Mouse (Mus musculus) MEL (cell line): ENCODE measurements around the gene Mr1. TPM values are rescaled to one million over a fixed set of nuclear protein-coding genes. Genes with fewer than 3 reads are reported as not detected.

Experiments used
- DNase-seq: peaks from one replicate; pipeline ENCODE4 v3.0.0; 2011; ENCODE audit warnings: low read depth, low spot score
- H3K27ac ChIP-seq: 2 replicates; pipeline ENCODE4 v1.5.1; 2012; ENCODE audit warnings: low read depth, mild to moderate bottlenecking, control low read depth, low read length, moderate library complexity; ENCODE audit not compliant: control insufficient read depth
- H3K27me3 ChIP-seq, 2 experiments: fragments of 150-350 bp in 1 of 2; sonication (generic) in 1 of 2; 2 replicates each; pipeline ENCODE4 v1.6.1; 2012; ENCODE audit warnings: low read length in 2 of 2, mild to moderate bottlenecking in 2 of 2, improper control_type of control experiment in 1 of 2, moderate library complexity in 1 of 2; ENCODE audit not compliant: insufficient read depth in 2 of 2, control insufficient read depth in 1 of 2
- H3K36me3 ChIP-seq, 2 experiments: 2 replicates each; pipeline ENCODE4 v1.6.1; 2012 to 2014; ENCODE audit warnings: low read length in 2 of 2, improper control_type of control experiment in 1 of 2, inconsistent platforms in 1 of 2, mild to moderate bottlenecking in 1 of 2; ENCODE audit not compliant: insufficient read depth in 2 of 2, control insufficient read depth in 1 of 2
- H3K4me1 ChIP-seq, 2 experiments: fragments of 150-350 bp in 1 of 2; sonication (generic) in 1 of 2; 2 replicates each; pipeline ENCODE4 v1.6.1; 2012; ENCODE audit warnings: low read length in 2 of 2, improper control_type of control experiment in 1 of 2, mild to moderate bottlenecking in 1 of 2; ENCODE audit not compliant: insufficient read depth in 2 of 2, control insufficient read depth in 1 of 2
- H3K4me3 ChIP-seq, 2 experiments: fragments of 150-350 bp in 1 of 2; sonication (generic) in 1 of 2; 2 replicates each; pipeline ENCODE4 v1.5.1; 2012; ENCODE audit warnings: low read depth in 2 of 2, low read length in 2 of 2, mild to moderate bottlenecking in 2 of 2, moderate library complexity in 2 of 2, control low read depth in 1 of 2, improper control_type of control experiment in 1 of 2; ENCODE audit not compliant: control insufficient read depth in 1 of 2, insufficient read depth in 1 of 2
- H3K79me2 ChIP-seq: 2 replicates; pipeline ENCODE4 v1.6.1; 2012; ENCODE audit warnings: mild to moderate bottlenecking, low read length, moderate library complexity; ENCODE audit not compliant: control insufficient read depth, poor library complexity, insufficient read depth
- H3K9ac ChIP-seq: 2 replicates; pipeline ENCODE4 v1.6.1; 2012; ENCODE audit warnings: low read depth, mild to moderate bottlenecking, control low read depth, low read length, moderate library complexity; ENCODE audit not compliant: control insufficient read depth, poor library complexity, severe bottlenecking
- H3K9me3 ChIP-seq: fragments of 150-350 bp; sonication (generic); replicated peaks from 2 replicates; pipeline ENCODE4 v1.6.1; 2012; ENCODE audit warnings: mild to moderate bottlenecking, low read length, improper control_type of control experiment, moderate library complexity; ENCODE audit not compliant: insufficient read depth
- BHLHE40 ChIP-seq: IDR thresholded peaks from 2 replicates; pipeline ENCODE4 v1.6.1; 2012; ENCODE audit warnings: low read depth, mild to moderate bottlenecking, inconsistent platforms, low read length, improper control_type of control experiment, borderline replicate concordance
- CHD1 ChIP-seq: IDR thresholded peaks from 2 replicates; pipeline ENCODE4 v1.6.1; 2012; ENCODE audit warnings: low read depth, mild to moderate bottlenecking, inconsistent platforms, low read length, improper control_type of control experiment
- CHD2 ChIP-seq: IDR thresholded peaks from 2 replicates; pipeline ENCODE4 v1.6.1; 2011; ENCODE audit warnings: low read length, improper control_type of control experiment
- CTCF ChIP-seq, 3 experiments: IDR thresholded peaks in 2 of 3; conservative IDR thresholded peaks in 1 of 3; 2 replicates each; pipeline ENCODE4 v1.5.1; 2011 to 2012; ENCODE audit warnings: low read length in 3 of 3, low read depth in 2 of 3, mild to moderate bottlenecking in 2 of 3, improper control_type of control experiment in 1 of 3, inconsistent platforms in 1 of 3, mixed read lengths in 1 of 3, moderate library complexity in 1 of 3; ENCODE audit not compliant: control insufficient read depth in 1 of 3, insufficient read depth in 1 of 3, poor library complexity in 1 of 3, severe bottlenecking in 1 of 3
- E2F4 ChIP-seq: IDR thresholded peaks from 2 replicates; pipeline ENCODE4 v1.6.1; 2011; ENCODE audit warnings: low read depth, low read length, improper control_type of control experiment, borderline replicate concordance
- ELF1 ChIP-seq: IDR thresholded peaks from 2 replicates; pipeline ENCODE4 v1.6.1; 2014; ENCODE audit warnings: low read depth, mild to moderate bottlenecking, inconsistent platforms, low read length, improper control_type of control experiment, moderate library complexity
- ETS1 ChIP-seq: IDR thresholded peaks from 2 replicates; pipeline ENCODE4 v1.6.1; 2012; ENCODE audit warnings: low read depth, mild to moderate bottlenecking, inconsistent platforms, low read length, improper control_type of control experiment, moderate library complexity
- JUND ChIP-seq: IDR thresholded peaks from 2 replicates; pipeline ENCODE4 v1.6.1; 2011; ENCODE audit warnings: low read depth, mild to moderate bottlenecking, improper control_type of control experiment, low read length
- KAT2A ChIP-seq: conservative IDR thresholded peaks from 2 replicates; pipeline ENCODE4 v1.6.1; 2012; ENCODE audit warnings: low read depth, low read length, improper control_type of control experiment, inconsistent platforms
- MAX ChIP-seq: IDR thresholded peaks from 2 replicates; pipeline ENCODE4 v1.6.1; 2011; ENCODE audit warnings: low read length, improper control_type of control experiment
- MXI1 ChIP-seq: IDR thresholded peaks from 2 replicates; pipeline ENCODE4 v1.6.1; 2011; ENCODE audit warnings: mild to moderate bottlenecking, low read depth, low read length, improper control_type of control experiment
- NELFE ChIP-seq: IDR thresholded peaks from 2 replicates; pipeline ENCODE4 v1.6.1; 2011; ENCODE audit warnings: low read depth, low read length, improper control_type of control experiment
- POLR2AphosphoS2 ChIP-seq: IDR thresholded peaks from 2 replicates; pipeline ENCODE4 v1.6.1; 2011; ENCODE audit warnings: low read length, improper control_type of control experiment
- POLR2AphosphoS5 ChIP-seq: IDR thresholded peaks from 2 replicates; pipeline ENCODE4 v1.6.1; 2012; ENCODE audit warnings: low read depth, borderline replicate concordance, mild to moderate bottlenecking, inconsistent platforms, low read length, moderate library complexity, mixed read lengths
- RAD21 ChIP-seq: IDR thresholded peaks from 2 replicates; pipeline ENCODE4 v1.6.1; 2011; ENCODE audit warnings: mild to moderate bottlenecking, low read depth, low read length, improper control_type of control experiment
- SMC3 ChIP-seq: IDR thresholded peaks from 2 replicates; pipeline ENCODE4 v1.6.1; 2011; ENCODE audit warnings: low read depth, low read length, improper control_type of control experiment
- TAL1 ChIP-seq: IDR thresholded peaks from 2 replicates; pipeline ENCODE4 v1.6.1; 2012; ENCODE audit warnings: mild to moderate bottlenecking, inconsistent platforms, low read length, moderate library complexity, mixed read lengths
- TBP ChIP-seq: IDR thresholded peaks from 2 replicates; pipeline ENCODE4 v1.8.0; 2011; ENCODE audit warnings: low read depth, low read length, improper control_type of control experiment
- TCF12 ChIP-seq: IDR thresholded peaks from 2 replicates; pipeline ENCODE4 v1.6.1; 2014; ENCODE audit warnings: low read depth, mild to moderate bottlenecking, inconsistent platforms, low read length, improper control_type of control experiment, moderate library complexity
- UBTF ChIP-seq: IDR thresholded peaks from 2 replicates; pipeline ENCODE4 v1.6.1; 2012; ENCODE audit warnings: low read depth, mild to moderate bottlenecking, inconsistent platforms, low read length, improper control_type of control experiment, moderate library complexity, borderline replicate concordance; ENCODE audit not compliant: insufficient read depth
- USF2 ChIP-seq, 2 experiments: IDR thresholded peaks; 2 replicates each; pipeline ENCODE4 v1.6.1; 2011 to 2012; ENCODE audit warnings: improper control_type of control experiment in 2 of 2, low read length in 2 of 2, borderline replicate concordance in 1 of 2, inconsistent platforms in 1 of 2, low read depth in 1 of 2, mild to moderate bottlenecking in 1 of 2; ENCODE audit not compliant: insufficient read depth in 1 of 2
- ZNF384 ChIP-seq: IDR thresholded peaks from 2 replicates; pipeline ENCODE4 v1.6.1; 2012; ENCODE audit warnings: low read depth, mild to moderate bottlenecking, inconsistent platforms, low read length, improper control_type of control experiment
- polyA plus RNA-seq, 2 experiments: library from polyadenylated mRNA; stranded (reverse) in 1 of 2; unstranded in 1 of 2; fragments of >175 nt in 1 of 2; fragments of >200 nt in 1 of 2; gene quantifications; 2 replicates each; pipeline versions ENCODE4 v1.2.1 to v1.2.4; 2012; ENCODE audit warnings: low replicate concordance in 2 of 2, low read depth in 1 of 2; ENCODE audit not compliant: insufficient read length in 2 of 2, insufficient read depth in 1 of 2, missing spikeins in 1 of 2
- total RNA-seq: library from RNA; depleted of rRNA; stranded (reverse); fragments of 300-350 nt; gene quantifications from 2 replicates; pipeline ENCODE4 v1.2.3, GENCODE M21; 2012

The Mr1 gene
- total and polyA plus RNA-seq, 3 experiments = 2.0 to 3.9 TPM; not detected in 1

GRCm38 (mm10) chr1:155188656-155189055 lies 42.0 kb upstream of the Mr1 start:
- TF ChIP-seq ZNF384 (no peak), E2F4 (no peak), TAL1 (no peak), MXI1 (no peak), UBTF (no peak), CHD1 (no peak), CHD2 (no peak), JUND (no peak), ELF1 (no peak), POLR2AphosphoS5 (no peak), SMC3 (no peak), KAT2A (no peak)
- no peaks in the 10 kb centered on the region for H3K27me3 ChIP-seq
- H3K4me3 ChIP-seq = no peak overlapping the region
- no peaks in the 10 kb centered on the region; a peak in 1 of 4 replicates for H3K4me1 ChIP-seq
- DNase-seq = no peak
- H3K9ac ChIP-seq = no peak overlapping the region
- H3K27ac ChIP-seq = no peak overlapping the region
- H3K79me2 ChIP-seq = no peaks in the 10 kb centered on the region
- no peaks in the 10 kb centered on the region for H3K9me3 ChIP-seq
- H3K36me3 ChIP-seq = no peaks in the 10 kb centered on the region; a peak in 2 of 4 replicates

- no peaks in the 10 kb centered on the region for H3K9me3 ChIP-seq
- no peaks in the 10 kb centered on the region for H3K4me1 ChIP-seq
- H3K36me3 ChIP-seq = no peaks in the 10 kb centered on the region; a peak in 2 of 4 replicates
- TF ChIP-seq JUND = no peak
- no peaks in the 10 kb centered on the region for H3K79me2 ChIP-seq
- H3K27ac ChIP-seq = no peak overlapping the region
- no peak overlapping the region for H3K9ac ChIP-seq
- no peak overlapping the region for H3K4me3 ChIP-seq
- DNase-seq = no peak
- H3K27me3 ChIP-seq = no peaks in the 10 kb centered on the region
These were observed 37.6 kb upstream of the Mr1 start for GRCm38 (mm10) chr1:155184191-155184590.

- Histone ChIP-seq H3K4me3 (no peak overlapping the region), H3K27ac (no peak overlapping the region), H3K9me3 (no peaks in the 10 kb centered on the region), H3K79me2 (no peaks in the 10 kb centered on the region), H3K27me3 (no peaks in the 10 kb centered on the region), H3K4me1 (peaks cover 0 to 9% of the 10 kb centered on the region in 2 experiments; a peak in 2 of 4 replicates), H3K9ac (no peak overlapping the region), H3K36me3 (peaks cover 2 to 5% of the 10 kb centered on the region in 2 experiments; a peak in 3 of 4 replicates)
- TF ChIP-seq MXI1 (no peak), NELFE (no peak), POLR2AphosphoS2 (no peak), ETS1 (no peak), BHLHE40 (no peak), CHD2 (no peak), TCF12 (no peak), MAX (no peak), UBTF (no peak), TBP (no peak), CTCF (IDR thresholded peaks at IDR 0.05 in 2 of 3, conservative IDR thresholded peaks at IDR 0.05 in 1 of 3; ENCODE audit: control insufficient read depth in 1 of 3, insufficient read depth in 1 of 3, low read depth in 2 of 3, low read length in 3 of 3, poor library complexity in 1 of 3, severe bottlenecking in 1 of 3) (no peak), USF2 (IDR thresholded peaks at IDR 0.05; ENCODE audit: borderline replicate concordance in 1 of 2, insufficient read depth in 1 of 2, low read depth in 1 of 2, low read length in 2 of 2) (no peak), RAD21 (no peak), SMC3 (no peak), CHD1 (no peak)
- no peak for DNase-seq
These were observed 31.7 kb upstream of the Mr1 start for GRCm38 (mm10) chr1:155178192-155178924.
